In the genomic region with DNA sequence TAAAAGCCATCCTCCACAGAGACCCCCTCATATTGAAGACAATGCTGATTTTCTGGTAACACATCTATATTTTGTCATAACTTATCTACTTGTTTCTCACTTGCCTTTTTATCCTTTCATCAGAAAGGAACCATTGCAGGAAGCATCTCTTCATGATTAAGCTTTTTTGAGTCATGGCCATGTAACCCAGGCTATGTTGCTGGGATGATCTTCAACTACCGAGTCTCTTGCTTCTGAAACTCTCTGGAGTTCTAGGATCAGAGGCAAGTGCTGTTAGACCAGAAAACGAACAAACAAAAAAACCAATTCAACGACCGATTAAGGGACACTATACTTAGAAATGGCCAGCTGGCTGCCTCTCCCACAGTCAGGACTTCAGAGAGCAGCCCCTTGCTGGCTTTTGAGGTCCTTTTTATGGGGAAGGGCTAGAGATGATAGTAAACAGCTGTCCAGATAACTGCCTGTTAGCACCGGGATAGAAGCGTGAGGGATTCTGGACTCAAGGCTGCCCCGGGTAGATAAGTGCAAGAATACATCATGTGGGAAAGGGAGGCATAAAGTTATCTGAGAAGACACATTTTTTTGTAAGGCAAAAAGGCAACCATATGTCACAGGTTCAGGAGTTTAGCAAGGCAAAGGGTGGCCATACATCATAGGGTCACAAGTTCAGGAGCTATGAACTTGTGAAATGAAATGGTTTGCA, we compare ENCODE assay signal across 15 mouse cellular contexts. TPM values are rescaled to one million over a fixed set of nuclear protein-coding genes. Genes with fewer than 3 reads are reported as not detected.
DNase-seq lines count a peak whose midpoint lies in the region; ATAC-seq and TF ChIP-seq lines count a peak whose summit lies in the region.
"Had no signal": no experiment of that assay in that cellular context is flagged by ENCODE, and none has a peak within 500 bp of the region (broad histone marks: within the 10 kb centered on the region; RNA-seq: fewer than 3 reads in every experiment).

No protein-coding gene starts in this region.

- H3K9me3 ChIP-seq in heart, embryonic 10.5 days = no peaks in the 10 kb centered on the region
- no peaks in the 10 kb centered on the region; the same call in 1 of the 2 replicates for H3K9me3 ChIP-seq in lung, embryonic 14.5 days (ENCODE audit: low read depth, low read length)
- H3K9me3 ChIP-seq in liver, embryonic 13.5 days (replicated peaks) = peaks cover 6% of the 10 kb centered on the region
- H3K9me3 ChIP-seq: forebrain, embryonic 15.5 days had no signal

- H3K4me1 ChIP-seq in heart, embryonic 10.5 days = peaks cover 3% of the 10 kb centered on the region; the same call in 1 of the 2 replicates
- no peaks in the 10 kb centered on the region for H3K4me1 ChIP-seq in lung, embryonic 14.5 days (ENCODE audit: insufficient read depth)
- peaks cover 43% of the 10 kb centered on the region for H3K4me1 ChIP-seq in liver, embryonic 13.5 days (replicated peaks)
- H3K4me1 ChIP-seq: forebrain, embryonic 15.5 days; midbrain, embryonic 10.5 days had no signal

- H3K27ac ChIP-seq in heart, embryonic 10.5 days = peak overlapping the region; percentile 75
- no peak overlapping the region for H3K27ac ChIP-seq in lung, embryonic 14.5 days (ENCODE audit: low read depth)
- H3K27ac ChIP-seq in liver, embryonic 13.5 days = peak overlapping the region; percentile 93
- H3K27ac ChIP-seq: forebrain, embryonic 15.5 days; hindbrain, postnatal 0 days; midbrain, embryonic 10.5 days had no signal

- no peaks in the 10 kb centered on the region for H3K36me3 ChIP-seq in heart, embryonic 10.5 days
- no peaks in the 10 kb centered on the region for H3K36me3 ChIP-seq in lung, embryonic 14.5 days (ENCODE audit: insufficient read depth)
- H3K36me3 ChIP-seq in liver, embryonic 13.5 days = no peaks in the 10 kb centered on the region
- H3K36me3 ChIP-seq: forebrain, embryonic 15.5 days; midbrain, embryonic 10.5 days had no signal

- intact Hi-C loops in gastrocnemius, postnatal 14 days (cut with DNase I; ENCODE audit: low total_unique reads) = no loop called here

- ATAC-seq in lung, embryonic 14.5 days (ENCODE audit: insufficient read depth) = no peak
- peak; percentile 96 for ATAC-seq in liver, embryonic 13.5 days (ENCODE audit: low read depth)
- ATAC-seq: forebrain, embryonic 15.5 days; hindbrain, postnatal 0 days had no signal

- H3K4me3 ChIP-seq in heart, embryonic 10.5 days = 0 out of 2 replicates have a peak overlapping the region, but pooled peaks have one; percentile 22
- no peak overlapping the region for H3K4me3 ChIP-seq in lung, embryonic 14.5 days (ENCODE audit: low read depth, low read length)
- H3K4me3 ChIP-seq in liver, embryonic 13.5 days (replicated peaks) = peak overlapping the region; percentile 54
- H3K4me3 ChIP-seq: forebrain, embryonic 15.5 days; midbrain, embryonic 10.5 days had no signal

- TF ChIP-seq CTCF in lung, embryonic 14.5 days (IDR thresholded peaks at IDR 0.05; ENCODE audit: low read depth) = no peak

- WGBS in heart, embryonic 10.5 days = 47% methylated on average over 7 of the region's 7 CpGs
- WGBS in lung, embryonic 14.5 days = 47% methylated on average over 7 of the region's 7 CpGs
- WGBS in liver, embryonic 13.5 days (ENCODE audit: insufficient replicate concordance) = 15% methylated on average over 7 of the region's 7 CpGs

- no peak overlapping the region for H3K4me2 ChIP-seq in lung, embryonic 14.5 days
- H3K4me2 ChIP-seq in liver, embryonic 13.5 days = peak overlapping the region; percentile 77
- H3K4me2 ChIP-seq: forebrain, embryonic 15.5 days had no signal

- no peaks in the 10 kb centered on the region for H3K27me3 ChIP-seq in heart, embryonic 10.5 days (ENCODE audit: insufficient read depth, poor library complexity, severe bottlenecking)
- H3K27me3 ChIP-seq in lung, embryonic 14.5 days (ENCODE audit: insufficient read depth, low read length) = no peaks in the 10 kb centered on the region
- no peaks in the 10 kb centered on the region for H3K27me3 ChIP-seq in liver, embryonic 13.5 days
- H3K27me3 ChIP-seq: forebrain, embryonic 15.5 days had no signal

- H3K9ac ChIP-seq in lung, embryonic 14.5 days = no peak overlapping the region
- H3K9ac ChIP-seq in liver, embryonic 13.5 days = peak overlapping the region; percentile 78
- H3K9ac ChIP-seq: forebrain, embryonic 15.5 days had no signal

- peak; percentile 93 for DNase-seq in heart, embryonic 10.5 days (ENCODE audit: low spot score)
- DNase-seq in heart, adult 9 months (ENCODE audit: low spot score in 2 of 2) = no peak
- DNase-seq in lung, embryonic 14.5 days = peak; percentile 23
- DNase-seq in lung, postnatal 36 days = no peak
- DNase-seq in liver, embryonic 13.5 days = peak; percentile 86
- peak; percentile 48 for DNase-seq in yolk sac, embryonic 10.5 days (ENCODE audit: low spot score)
- no peak for DNase-seq in gastrocnemius, postnatal 14 days
- no peak for DNase-seq in cerebellum, adult 11-12 months
- DNase-seq: gastrocnemius, postnatal 36 days had no signal

RNA-seq across cellular contexts. Expression of a gene that starts 4.1 kb away (rescaled TPM):
- not detected in 2 replicates for polyA plus RNA-seq in heart, embryonic 10.5 days (2016; fragmentation: Nextera tagmentation; extraction: Ambion mirVana)
- polyA plus RNA-seq in lung, embryonic 14.5 days (2014; fragmentation: Nextera tagmentation; extraction: Ambion mirVana) = not detected in 2 replicates
- polyA plus RNA-seq in liver, embryonic 13.5 days (2015; fragmentation: Nextera tagmentation; extraction: Ambion mirVana) = 0.33 and 0.45 TPM in 2 replicates
- not detected for total RNA-seq in gastrocnemius, postnatal 14 days (2021)
- total RNA-seq: gastrocnemius, postnatal 36 days; hindbrain, postnatal 0 days had no signal
- polyA plus RNA-seq: embryonic facial prominence, embryonic 11.5 days; forebrain, embryonic 15.5 days; hindbrain, postnatal 0 days; limb, embryonic 14.5 days; midbrain, embryonic 10.5 days; urinary bladder, adult 2 months had no signal

RNA-seq across cellular contexts. Expression of a gene that starts 13.7 kb away (rescaled TPM):
- polyA plus RNA-seq in heart, embryonic 10.5 days (2016; fragmentation: Nextera tagmentation; extraction: Ambion mirVana) = 102 and 112 TPM in 2 replicates
- 105 and 108 TPM in 2 replicates for polyA plus RNA-seq in lung, embryonic 14.5 days (2014; fragmentation: Nextera tagmentation; extraction: Ambion mirVana)
- polyA plus RNA-seq in liver, embryonic 13.5 days (2015; fragmentation: Nextera tagmentation; extraction: Ambion mirVana) = 288 and 359 TPM in 2 replicates
- total RNA-seq in gastrocnemius, postnatal 14 days (2021) = 10 to 100 TPM; 46.7 to 51.1 TPM

RNA-seq across cellular contexts. Expression of a gene that starts 55.7 kb away (rescaled TPM):
- polyA plus RNA-seq in heart, embryonic 10.5 days (2016; fragmentation: Nextera tagmentation; extraction: Ambion mirVana) = 370 and 414 TPM in 2 replicates
- polyA plus RNA-seq in lung, embryonic 14.5 days (2014; fragmentation: Nextera tagmentation; extraction: Ambion mirVana) = 293 and 296 TPM in 2 replicates
- polyA plus RNA-seq in liver, embryonic 13.5 days (2015; fragmentation: Nextera tagmentation; extraction: Ambion mirVana) = 266 and 271 TPM in 2 replicates
- 100 to 1,000 TPM; 145 to 160 TPM for total RNA-seq in gastrocnemius, postnatal 14 days (2021)

RNA-seq across cellular contexts. Expression of a gene that starts 55.8 kb away (rescaled TPM):
- 32.7 and 35.3 TPM in 2 replicates for polyA plus RNA-seq in heart, embryonic 10.5 days (2016; fragmentation: Nextera tagmentation; extraction: Ambion mirVana)
- polyA plus RNA-seq in lung, embryonic 14.5 days (2014; fragmentation: Nextera tagmentation; extraction: Ambion mirVana) = 53.4 and 54.5 TPM in 2 replicates
- 14.6 and 18.4 TPM in 2 replicates for polyA plus RNA-seq in liver, embryonic 13.5 days (2015; fragmentation: Nextera tagmentation; extraction: Ambion mirVana)
- 10 to 100 TPM; 15.1 to 19.0 TPM for total RNA-seq in gastrocnemius, postnatal 14 days (2021)

Comparison
In these comparisons a context has a peak if more than half of its experiments do, and no peak if none do; other contexts are left out.
1. DNase-seq: peak in heart, embryonic 10.5 days (single experiment), lung, embryonic 14.5 days (single experiment), liver, embryonic 13.5 days (single experiment) and yolk sac, embryonic 10.5 days (single experiment); none in heart, adult 9 months (0 of 2), lung, postnatal 36 days (single experiment), gastrocnemius, postnatal 14 days (single experiment) and cerebellum, adult 11-12 months (single experiment).